Comparison of ENCODE assay signal across 15 mouse cellular contexts in genomic region chr3:89287286-89287685, GRCm38 (mm10). TPM values are rescaled to one million over a fixed set of nuclear protein-coding genes. Genes with fewer than 3 reads are reported as not detected.
DNase-seq lines count a peak whose midpoint lies in the region; ATAC-seq and TF ChIP-seq lines count a peak whose summit lies in the region.
"Had no signal": no experiment of that assay in that cellular context is flagged by ENCODE, and none has a peak within 500 bp of the region (broad histone marks: within the 10 kb centered on the region; RNA-seq: fewer than 3 reads in every experiment).

No protein-coding gene starts in this region.

- peaks cover 11% of the 10 kb centered on the region; the same call in 1 of the 2 replicates for H3K4me1 ChIP-seq in heart, adult 2 months (ENCODE audit: control insufficient read depth, insufficient read depth, low read length)
- H3K4me1 ChIP-seq in kidney, embryonic 16.5 days (ENCODE audit: insufficient read depth, low read length): peaks cover 20% of the 10 kb centered on the region; the same call in 1 of the 2 replicates
- H3K4me1 ChIP-seq in stomach, embryonic 15.5 days: 0 out of 2 replicates have a peak, but pooled peaks cover 4% of the 10 kb centered on the region
- H3K4me1 ChIP-seq in stomach, postnatal 0 days (replicated peaks; ENCODE audit: control insufficient read depth, insufficient read depth): no peaks in the 10 kb centered on the region

- H3K4me3 ChIP-seq in heart, adult 2 months: no peak overlapping the region
- no peak overlapping the region for H3K4me3 ChIP-seq in kidney, embryonic 16.5 days (ENCODE audit: low read length)
- H3K4me3 ChIP-seq in stomach, embryonic 15.5 days (replicated peaks): no peak overlapping the region
- H3K4me3 ChIP-seq in stomach, postnatal 0 days (ENCODE audit: low read depth, low read length): no peak overlapping the region
- H3K4me3 ChIP-seq: megakaryocyte, embryonic 14.5 days had no signal

- no peaks in the 10 kb centered on the region for H3K9me3 ChIP-seq in kidney, embryonic 16.5 days (ENCODE audit: low read length)
- no peaks in the 10 kb centered on the region for H3K9me3 ChIP-seq in stomach, embryonic 15.5 days
- H3K9me3 ChIP-seq in stomach, postnatal 0 days (ENCODE audit: control insufficient read depth, low read length): no peaks in the 10 kb centered on the region
- H3K9me3 ChIP-seq: G1E; megakaryocyte, embryonic 14.5 days had no signal

- DNase-seq in heart, adult 2 months: no peak
- DNase-seq in heart, adult 9 months (ENCODE audit: low spot score in 2 of 2): no peak
- no peak for DNase-seq in kidney, postnatal 25 days
- DNase-seq in stomach, postnatal 0 days (ENCODE audit: low spot score): no peak
- DNase-seq in thymus, postnatal 25 days: no peak
- DNase-seq: adrenal gland, adult 8-10 months; B cell, adult 2 months; cerebellum, adult 8-10 months; heart, adult 18-20 months; thymus, postnatal 4 days had no signal

- H3K9ac ChIP-seq in heart, adult 2 months (ENCODE audit: low read depth, low read length): no peak overlapping the region
- no peak overlapping the region for H3K9ac ChIP-seq in kidney, embryonic 16.5 days (replicated peaks; ENCODE audit: low read length)
- no peak overlapping the region for H3K9ac ChIP-seq in stomach, embryonic 15.5 days
- no peak overlapping the region for H3K9ac ChIP-seq in stomach, postnatal 0 days (ENCODE audit: low read length)

- no peaks in the 10 kb centered on the region for H3K79me2 ChIP-seq in heart, adult 2 months (replicated peaks; ENCODE audit: control insufficient read depth, insufficient read depth, low read length)

- no peaks in the 10 kb centered on the region for H3K27me3 ChIP-seq in heart, adult 2 months (ENCODE audit: control insufficient read depth, insufficient read depth, low read length)
- H3K27me3 ChIP-seq in kidney, embryonic 16.5 days (ENCODE audit: insufficient read depth, low read length): no peaks in the 10 kb centered on the region
- H3K27me3 ChIP-seq in stomach, embryonic 15.5 days (replicated peaks): no peaks in the 10 kb centered on the region
- H3K27me3 ChIP-seq in stomach, postnatal 0 days (ENCODE audit: control insufficient read depth, insufficient read depth, low read length): no peaks in the 10 kb centered on the region

- peak overlapping the region; percentile 56 for H3K27ac ChIP-seq in heart, adult 2 months
- H3K27ac ChIP-seq in kidney, embryonic 16.5 days (ENCODE audit: low read length): peak overlapping the region; percentile 64
- H3K27ac ChIP-seq in stomach, embryonic 15.5 days: peak overlapping the region; percentile 9; the same call in 1 of the 2 replicates
- H3K27ac ChIP-seq in stomach, postnatal 0 days (replicated peaks): no peak overlapping the region

- no peak overlapping the region for H3K4me2 ChIP-seq in kidney, embryonic 16.5 days (replicated peaks; ENCODE audit: low read depth, low read length)
- H3K4me2 ChIP-seq in stomach, embryonic 15.5 days: no peak overlapping the region
- H3K4me2 ChIP-seq in stomach, postnatal 0 days (replicated peaks; ENCODE audit: low read depth): no peak overlapping the region

- peak; percentile 7; the same call in 1 of the 2 replicates for TF ChIP-seq CTCF in heart, adult 2 months (IDR thresholded peaks at IDR 0.05)
- TF ChIP-seq CTCF in stomach, postnatal 0 days (IDR thresholded peaks at IDR 0.05; ENCODE audit: low read depth): no peak

- no peak for ATAC-seq in kidney, embryonic 16.5 days (ENCODE audit: low FRiP score, low TSS enrichment)
- no peak for ATAC-seq in stomach, embryonic 15.5 days (ENCODE audit: insufficient read depth, low FRiP score, low read depth)
- ATAC-seq in stomach, postnatal 0 days (ENCODE audit: low FRiP score, low TSS enrichment): no peak

- H3K36me3 ChIP-seq in heart, adult 2 months (ENCODE audit: control insufficient read depth, insufficient read depth, low read length): no peaks in the 10 kb centered on the region
- H3K36me3 ChIP-seq in kidney, embryonic 16.5 days (ENCODE audit: insufficient read depth, low read length): no peaks in the 10 kb centered on the region
- H3K36me3 ChIP-seq in stomach, embryonic 15.5 days: no peaks in the 10 kb centered on the region
- H3K36me3 ChIP-seq in stomach, postnatal 0 days (ENCODE audit: control insufficient read depth, insufficient read depth, low read length): no peaks in the 10 kb centered on the region
- H3K36me3 ChIP-seq: G1E had no signal

- intact Hi-C loops in heart, adult 2 months (cut with DNase I): no loop called here

- WGBS in heart, adult 2 months: 48% methylated on average over 5 of the region's 5 CpGs
- WGBS in kidney, embryonic 16.5 days: 39% methylated on average over 5 of the region's 5 CpGs
- 54% methylated on average over 5 of the region's 5 CpGs for WGBS in stomach, embryonic 15.5 days
- WGBS in stomach, postnatal 0 days: 49% methylated on average over 5 of the region's 5 CpGs

- no peak for TF ChIP-seq EP300 in heart, adult 2 months (IDR thresholded peaks at IDR 0.05; ENCODE audit: insufficient read depth, low read depth, low read length)
- TF ChIP-seq EP300 in stomach, postnatal 0 days (optimal IDR thresholded peaks at IDR 0.05): no peak

- TF ChIP-seq POLR2A in heart, adult 2 months (IDR thresholded peaks at IDR 0.05; ENCODE audit: insufficient read depth, low read depth, low read length): no peak

RNA-seq across cellular contexts. Expression of gene Efna1, which starts 6.3 kb away (rescaled TPM):
- total RNA-seq in heart, adult 2 months (2021): 10 to 100 TPM; 22.6 to 28.4 TPM
- 39.6 and 44.4 TPM in 2 replicates for polyA plus RNA-seq in heart, adult 2 months (2012; rRNA removed)
- polyA plus RNA-seq in kidney, embryonic 16.5 days (2015; fragmentation: Nextera tagmentation; extraction: Ambion mirVana): 81.9 and 86.7 TPM in 2 replicates
- polyA plus RNA-seq in stomach, embryonic 15.5 days (2015; fragmentation: Nextera tagmentation; extraction: Ambion mirVana): 41.4 and 46.1 TPM in 2 replicates
- 34.8 and 36.6 TPM in 2 replicates for polyA plus RNA-seq in stomach, postnatal 0 days (2015; fragmentation: Nextera tagmentation; extraction: Ambion mirVana)
- polyA plus RNA-seq: G1E had no signal

RNA-seq across cellular contexts. Expression of gene Slc50a1, which starts 16.9 kb away (rescaled TPM):
- total RNA-seq in heart, adult 2 months (2021): 10 to 100 TPM; 17.3 to 23.3 TPM
- polyA plus RNA-seq in heart, adult 2 months (2012; rRNA removed): 105 and 111 TPM in 2 replicates
- 58.8 and 64.3 TPM in 2 replicates for polyA plus RNA-seq in kidney, embryonic 16.5 days (2015; fragmentation: Nextera tagmentation; extraction: Ambion mirVana)
- 74.4 and 75.3 TPM in 2 replicates for polyA plus RNA-seq in stomach, embryonic 15.5 days (2015; fragmentation: Nextera tagmentation; extraction: Ambion mirVana)
- 107 and 113 TPM in 2 replicates for polyA plus RNA-seq in stomach, postnatal 0 days (2015; fragmentation: Nextera tagmentation; extraction: Ambion mirVana)
- polyA plus RNA-seq: G1E had no signal

RNA-seq across cellular contexts. Expression of gene Dpm3, which starts 28.1 kb away (rescaled TPM):
- total RNA-seq in heart, adult 2 months (2021): 10 to 100 TPM; 54.3 to 58.2 TPM
- 140 and 160 TPM in 2 replicates for polyA plus RNA-seq in heart, adult 2 months (2012; rRNA removed)
- 127 and 146 TPM in 2 replicates for polyA plus RNA-seq in kidney, embryonic 16.5 days (2015; fragmentation: Nextera tagmentation; extraction: Ambion mirVana)
- 129 and 132 TPM in 2 replicates for polyA plus RNA-seq in stomach, embryonic 15.5 days (2015; fragmentation: Nextera tagmentation; extraction: Ambion mirVana)
- polyA plus RNA-seq in stomach, postnatal 0 days (2015; fragmentation: Nextera tagmentation; extraction: Ambion mirVana): 140 and 152 TPM in 2 replicates

RNA-seq across cellular contexts. Expression of gene Efna3, which starts 35.5 kb away (rescaled TPM):
- total RNA-seq in heart, adult 2 months (2021): not detected
- polyA plus RNA-seq in heart, adult 2 months (2012; rRNA removed): 0.09 TPM in 1 of 2 replicates, not detected in the other
- 11.5 and 11.8 TPM in 2 replicates for polyA plus RNA-seq in kidney, embryonic 16.5 days (2015; fragmentation: Nextera tagmentation; extraction: Ambion mirVana)
- 9.5 and 9.6 TPM in 2 replicates for polyA plus RNA-seq in stomach, embryonic 15.5 days (2015; fragmentation: Nextera tagmentation; extraction: Ambion mirVana)
- polyA plus RNA-seq in stomach, postnatal 0 days (2015; fragmentation: Nextera tagmentation; extraction: Ambion mirVana): 25.8 and 29.2 TPM in 2 replicates
- total RNA-seq: G1E; heart, adult 18-20 months; monocyte, adult 5-6 weeks had no signal
- polyA plus RNA-seq: G1E had no signal

RNA-seq across cellular contexts. Expression of gene Trim46, which starts 41.2 kb away (rescaled TPM):
- under 1 TPM; 0.39 to 0.96 TPM for total RNA-seq in heart, adult 2 months (2021)
- 1.4 and 1.9 TPM in 2 replicates for polyA plus RNA-seq in heart, adult 2 months (2012; rRNA removed)
- polyA plus RNA-seq in kidney, embryonic 16.5 days (2015; fragmentation: Nextera tagmentation; extraction: Ambion mirVana): 4.7 and 6.0 TPM in 2 replicates
- 4.6 and 5.9 TPM in 2 replicates for polyA plus RNA-seq in stomach, embryonic 15.5 days (2015; fragmentation: Nextera tagmentation; extraction: Ambion mirVana)
- polyA plus RNA-seq in stomach, postnatal 0 days (2015; fragmentation: Nextera tagmentation; extraction: Ambion mirVana): 2.7 and 3.3 TPM in 2 replicates
- total RNA-seq: monocyte, adult 5-6 weeks had no signal
